Mouse (Mus musculus): ENCODE results near the gene Bet1l.

DNA sequence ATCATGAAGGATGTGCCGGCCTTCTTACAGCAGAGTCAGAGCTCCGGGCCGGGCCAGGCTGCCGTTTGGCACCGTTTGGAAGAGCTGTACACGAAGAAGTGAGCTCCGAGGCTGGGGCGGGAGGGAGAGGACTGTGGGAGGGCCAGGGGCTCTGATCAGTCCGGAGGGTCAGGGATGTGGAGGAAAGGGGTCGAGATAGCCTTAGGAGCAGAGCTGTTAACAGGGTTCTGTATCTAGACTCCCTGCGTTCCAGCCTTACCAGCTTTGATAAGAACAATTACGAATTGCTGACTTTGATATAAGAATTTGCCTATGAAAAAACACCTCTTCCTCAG, 25.1 kb upstream of the Bet1l start:
- no peak for TF ChIP-seq CTCF (IDR thresholded peaks at IDR 0.05; ENCODE audit: extremely low read depth, insufficient read length, insufficient replicate concordance, low read depth, low read length)
- no peak for TF ChIP-seq POLR2A (IDR thresholded peaks at IDR 0.05; ENCODE audit: low read depth, low read length)

Data from small intestine, adult 2 months (tissue).